Comparison of ENCODE assay signal across 39 mouse cellular contexts in the genomic region with DNA sequence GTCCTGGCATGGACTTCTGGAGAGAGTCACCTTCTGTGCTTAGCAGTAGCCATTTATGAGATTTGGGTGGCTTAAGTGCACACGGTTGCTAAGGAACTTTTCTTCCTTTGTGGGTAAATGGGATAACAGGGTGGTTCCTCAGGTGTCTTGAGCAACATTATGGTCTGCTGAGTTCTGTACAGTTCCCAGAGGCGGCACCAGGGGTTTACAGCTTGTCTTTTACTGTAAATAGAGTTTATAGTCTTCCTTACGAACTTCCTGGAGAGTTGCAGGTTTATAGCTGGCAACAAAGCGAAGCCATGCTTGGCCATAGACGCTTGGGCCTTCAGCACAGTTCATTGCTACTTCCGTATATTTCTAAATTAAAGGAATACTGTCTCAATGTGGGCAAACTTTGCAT. TPM values are rescaled to one million over a fixed set of nuclear protein-coding genes. Genes with fewer than 3 reads are reported as not detected.
"Had no signal": no experiment of that assay in that cellular context is flagged by ENCODE, and none has a peak within 500 bp of the region (broad histone marks: within the 10 kb centered on the region; RNA-seq: fewer than 3 reads in every experiment).

No protein-coding gene starts in this region.

- H3K27ac ChIP-seq: limb, embryonic 10.5 days; limb, embryonic 12.5 days; limb, embryonic 13.5 days; limb, embryonic 15.5 days; liver, embryonic 12.5 days; liver, embryonic 13.5 days; liver, embryonic 14.5 days; liver, embryonic 15.5 days; lung, embryonic 15.5 days; macrophage; midbrain, embryonic 10.5 days; midbrain, embryonic 12.5 days; midbrain, embryonic 13.5 days; midbrain, embryonic 15.5 days; neural tube, embryonic 12.5 days had no signal

- DNase-seq: left cerebral cortex, postnatal 4 days; liver; liver, embryonic 13.5 days; liver, postnatal 0 days; lung, adult 18-20 months; lung, adult 2 months; lung, embryonic 14.5 days; lung, postnatal 10 days; lung, postnatal 14 days; lung, postnatal 36 days; lung, postnatal 4 days; midbrain, embryonic 14.5 days had no signal

- H3K4me2 ChIP-seq: limb, embryonic 12.5 days; limb, embryonic 13.5 days; limb, embryonic 15.5 days; liver, embryonic 11.5 days; liver, embryonic 12.5 days; liver, embryonic 13.5 days; liver, embryonic 15.5 days; lung, embryonic 14.5 days; lung, embryonic 15.5 days; midbrain, embryonic 11.5 days; midbrain, embryonic 12.5 days; midbrain, embryonic 13.5 days; midbrain, embryonic 15.5 days; neural tube, embryonic 12.5 days had no signal

- H3K9ac ChIP-seq: limb, embryonic 12.5 days; limb, embryonic 13.5 days; limb, embryonic 15.5 days; liver, embryonic 12.5 days; liver, embryonic 13.5 days; liver, embryonic 14.5 days; liver, embryonic 15.5 days; liver, postnatal 0 days; lung, embryonic 14.5 days; lung, embryonic 15.5 days; midbrain, embryonic 12.5 days; midbrain, embryonic 13.5 days; midbrain, embryonic 15.5 days; neural tube, embryonic 12.5 days had no signal

- H3K9me3 ChIP-seq: limb, embryonic 10.5 days; limb, embryonic 12.5 days; limb, embryonic 13.5 days; limb, embryonic 15.5 days; liver, embryonic 12.5 days; liver, embryonic 13.5 days; liver, embryonic 15.5 days; lung, embryonic 15.5 days; megakaryocyte, embryonic 14.5 days; midbrain, embryonic 10.5 days; midbrain, embryonic 12.5 days; midbrain, embryonic 13.5 days; midbrain, embryonic 15.5 days; neural tube, embryonic 12.5 days had no signal

- H3K27me3 ChIP-seq: limb, embryonic 12.5 days; limb, embryonic 13.5 days; limb, embryonic 15.5 days; liver, embryonic 12.5 days; liver, embryonic 13.5 days; liver, embryonic 15.5 days; lung, embryonic 15.5 days; midbrain, embryonic 12.5 days; midbrain, embryonic 13.5 days; midbrain, embryonic 15.5 days; neural tube, embryonic 12.5 days had no signal

- H3K4me3 ChIP-seq: limb, embryonic 10.5 days; limb, embryonic 12.5 days; limb, embryonic 13.5 days; limb, embryonic 15.5 days; liver, embryonic 12.5 days; liver, embryonic 13.5 days; liver, embryonic 15.5 days; lung, embryonic 15.5 days; megakaryocyte, embryonic 14.5 days; midbrain, embryonic 10.5 days; midbrain, embryonic 12.5 days; midbrain, embryonic 13.5 days; midbrain, embryonic 15.5 days; myocyte; neural tube, embryonic 12.5 days had no signal

- ATAC-seq: liver, embryonic 12.5 days; liver, postnatal 0 days; lung, postnatal 0 days; midbrain, embryonic 13.5 days; midbrain, embryonic 15.5 days; midbrain, embryonic 16.5 days had no signal

- H3K36me3 ChIP-seq: limb, embryonic 10.5 days; limb, embryonic 12.5 days; limb, embryonic 13.5 days; limb, embryonic 15.5 days; liver, embryonic 12.5 days; liver, embryonic 13.5 days; liver, embryonic 15.5 days; lung, embryonic 15.5 days; midbrain, embryonic 10.5 days; midbrain, embryonic 12.5 days; midbrain, embryonic 13.5 days; midbrain, embryonic 15.5 days; neural tube, embryonic 12.5 days had no signal

- H3K4me1 ChIP-seq: limb, embryonic 10.5 days; limb, embryonic 13.5 days; limb, embryonic 15.5 days; lung, embryonic 15.5 days; midbrain, embryonic 10.5 days; midbrain, embryonic 12.5 days; midbrain, embryonic 13.5 days; neural tube, embryonic 12.5 days had no signal

RNA-seq across cellular contexts. Expression of gene Syndig1l, which starts 15.9 kb away (rescaled TPM):
- total RNA-seq: liver, adult 2 months; megakaryocyte progenitor cell, adult 5-6 weeks; megakaryocyte, adult 5-6 weeks; megakaryocyte-erythroid progenitor cell, adult 5-6 weeks; monocyte, adult 5-6 weeks had no signal
- polyA plus RNA-seq: limb, embryonic 10.5 days; limb, embryonic 11.5 days; limb, embryonic 12.5 days; limb, embryonic 13.5 days; limb, embryonic 15.5 days; liver, adult 2 months; liver, embryonic 12.5 days; liver, postnatal 0 days; lung, adult 2 months; lung, embryonic 14.5 days; lung, embryonic 15.5 days; lung, embryonic 16.5 days; lung, postnatal 0 days; myocyte had no signal
